Mouse (Mus musculus) intestine, embryonic 16.5 days (tissue): ENCODE data around the gene Coa4. TPM values are rescaled to one million over a fixed set of nuclear protein-coding genes. Genes with fewer than 3 reads are reported as not detected.

Source experiments
- ATAC-seq: fragments of 200-750 bp; cut with Nextera tagmentation; 2 replicates; pipeline ENCODE4 v1.8.0; 2017; ENCODE audit warnings: moderate TSS enrichment, moderate library complexity
- H3K27ac ChIP-seq: fragments of 300-500 bp; sonication (generic); 2 replicates; pipeline ENCODE4 v1.5.1; 2014; ENCODE audit warnings: mild to moderate bottlenecking, low read length
- H3K27me3 ChIP-seq: fragments of 300-500 bp; sonication (generic); replicated peaks from 2 replicates; pipeline ENCODE4 v1.6.1; 2014; ENCODE audit warnings: low read length, control low read depth, mixed read lengths; ENCODE audit not compliant: control insufficient read depth, insufficient read depth
- H3K36me3 ChIP-seq: fragments of 300-500 bp; sonication (generic); 2 replicates; pipeline ENCODE4 v1.6.1; 2014; ENCODE audit warnings: low read length, control low read depth; ENCODE audit not compliant: control insufficient read depth, insufficient read depth
- H3K4me1 ChIP-seq: fragments of 300-500 bp; sonication (generic); 2 replicates; pipeline ENCODE4 v1.6.1; 2014; ENCODE audit warnings: low read length, control low read depth, mixed read lengths; ENCODE audit not compliant: control insufficient read depth, insufficient read depth
- H3K4me2 ChIP-seq: fragments of 300-500 bp; sonication (generic); 2 replicates; pipeline ENCODE4 v1.6.1; 2014; ENCODE audit warnings: low read depth, low read length, control low read depth
- H3K4me3 ChIP-seq: fragments of 300-500 bp; sonication (generic); 2 replicates; pipeline ENCODE4 v1.5.1; 2014; ENCODE audit warnings: mild to moderate bottlenecking, low read length
- H3K9ac ChIP-seq: fragments of 300-500 bp; sonication (generic); 2 replicates; pipeline ENCODE4 v1.6.1; 2014; ENCODE audit warnings: low read depth, low read length
- H3K9me3 ChIP-seq: fragments of 300-500 bp; sonication (generic); 2 replicates; pipeline ENCODE4 v1.6.1; 2016; ENCODE audit warnings: low read length, control low read depth; ENCODE audit not compliant: control insufficient read depth
- WGBS: fragments of 180-500 bp; shearing (Covaris S2); extraction: QIAGEN DNeasy Blood & Tissue Kit; methylation state at CpG from one replicate; pipeline ENCODE4 v1.1.7; 2014; 5-methylcytosine and 5-hydroxymethylcytosine counted together
- polyA plus RNA-seq: library from polyadenylated mRNA; unstranded; fragments of >200 nt; fragmentation: Nextera tagmentation; extraction: Ambion mirVana; gene quantifications from 2 replicates; pipeline ENCODE4 v1.2.1, GENCODE M21; 2015

The Coa4 gene
- 59.2 and 59.3 TPM in 2 replicates for polyA plus RNA-seq

GRCm38 (mm10) chr7:100536804-100537518, at the start of gene Coa4:
Coa4 (plus strand) TSS chr7:100537071.
- Histone ChIP-seq H3K27me3 (no peaks in the 10 kb centered on the region), H3K27ac (peak within 1 kb of the TSS; percentile 98), H3K4me3 (peak within 1 kb of the TSS; percentile 80), H3K9ac (peak within 1 kb of the TSS; percentile 85), H3K9me3 (no peaks in the 10 kb centered on the region), H3K4me2 (peak within 1 kb of the TSS; percentile 57), H3K36me3 (peaks cover 12% of the 10 kb centered on the region), H3K4me1 (peaks cover 4% of the 10 kb centered on the region; the same call in 1 of the 2 replicates)
- peak; percentile 99 for ATAC-seq
- WGBS = under 1% methylated on average over 33 of the region's 33 CpGs

GRCm38 (mm10) chr7:100487301-100487700, 49.6 kb upstream of the Coa4 start:
- Histone ChIP-seq H3K4me2 (no peak overlapping the region), H3K9ac (no peak overlapping the region), H3K36me3 (no peaks in the 10 kb centered on the region), H3K4me1 (no peaks in the 10 kb centered on the region), H3K4me3 (no peak overlapping the region), H3K27me3 (no peaks in the 10 kb centered on the region), H3K9me3 (no peaks in the 10 kb centered on the region), H3K27ac (no peak overlapping the region)
- ATAC-seq = no peak
- WGBS = 68% methylated on average over 2 of the region's 2 CpGs

GRCm38 (mm10) chr7:100488474-100489048, 48.3 kb upstream of the Coa4 start:
- no peak overlapping the region for H3K4me2 ChIP-seq
- peak overlapping the region; percentile 11; the same call in 1 of the 2 replicates for H3K9ac ChIP-seq
- no peak for ATAC-seq

GRCm38 (mm10) chr7:100492391-100493116, 44.3 kb upstream of the Coa4 start:
- no peaks in the 10 kb centered on the region for H3K27me3 ChIP-seq
- H3K9me3 ChIP-seq = no peaks in the 10 kb centered on the region
- 4% methylated on average over 33 of the region's 36 CpGs for WGBS
- peak overlapping the region; percentile 89 for H3K4me2 ChIP-seq
- H3K27ac ChIP-seq = peak overlapping the region; percentile 89
- peak overlapping the region; percentile 52 for H3K4me3 ChIP-seq
- peaks cover 18% of the 10 kb centered on the region for H3K4me1 ChIP-seq
- 0 out of 2 replicates have a peak, but pooled peaks cover 2% of the 10 kb centered on the region for H3K36me3 ChIP-seq
- ATAC-seq = peak; percentile 75
- H3K9ac ChIP-seq = peak overlapping the region; percentile 78

More at GRCm38 (mm10) chr7:100488474-100489048, 48.3 kb upstream of the Coa4 start:
- H3K27me3 ChIP-seq = no peaks in the 10 kb centered on the region
- no peaks in the 10 kb centered on the region for H3K9me3 ChIP-seq
- H3K4me3 ChIP-seq = no peak overlapping the region
- H3K36me3 ChIP-seq = no peaks in the 10 kb centered on the region
- H3K27ac ChIP-seq = peak overlapping the region; percentile 31
- H3K4me1 ChIP-seq = no peaks in the 10 kb centered on the region; the same call in 1 of the 2 replicates
- WGBS = 32% methylated on average over 10 of the region's 10 CpGs

GRCm38 (mm10) chr7:100493117-100493483, 43.8 kb upstream of the Coa4 start, which contains the start of gene Ucp2:
Ucp2 (plus strand) TSS chr7:100493337.
- 2% methylated on average over 26 of the region's 27 CpGs for WGBS
- peak within 1 kb of the TSS; percentile 52 for H3K4me3 ChIP-seq
- H3K4me2 ChIP-seq = peak within 1 kb of the TSS; percentile 89
- peak within 1 kb of the TSS; percentile 89 for H3K27ac ChIP-seq
- H3K4me1 ChIP-seq = peaks cover 18% of the 10 kb centered on the region
- peak within 1 kb of the TSS; percentile 78 for H3K9ac ChIP-seq
- 0 out of 2 replicates have a peak, but pooled peaks cover 5% of the 10 kb centered on the region for H3K36me3 ChIP-seq
- no peaks in the 10 kb centered on the region for H3K27me3 ChIP-seq
- H3K9me3 ChIP-seq = no peaks in the 10 kb centered on the region
- peak; percentile 82 for ATAC-seq

GRCm38 (mm10) chr7:100493484-100494414, 43.1 kb upstream of the Coa4 start:
- peaks cover 18% of the 10 kb centered on the region for H3K4me1 ChIP-seq
- peak overlapping the region; percentile 89 for H3K4me2 ChIP-seq
- no peaks in the 10 kb centered on the region for H3K27me3 ChIP-seq
- H3K9ac ChIP-seq = peak overlapping the region; percentile 78
- H3K27ac ChIP-seq = peak overlapping the region; percentile 89
- no peaks in the 10 kb centered on the region for H3K9me3 ChIP-seq
- 0 out of 2 replicates have a peak, but pooled peaks have one; percentile 5 for ATAC-seq
- H3K36me3 ChIP-seq = peaks cover 10% of the 10 kb centered on the region; the same call in 1 of the 2 replicates
- H3K4me3 ChIP-seq = peak overlapping the region; percentile 52
- 27% methylated on average over 19 of the region's 19 CpGs for WGBS

GRCm38 (mm10) chr7:100494415-100494831, 42.4 kb upstream of the Coa4 start:
- Histone ChIP-seq H3K4me3 (peak overlapping the region; percentile 52), H3K4me2 (peak overlapping the region; percentile 89), H3K36me3 (peaks cover 14% of the 10 kb centered on the region; the same call in 1 of the 2 replicates), H3K9me3 (no peaks in the 10 kb centered on the region), H3K27ac (peak overlapping the region; percentile 89), H3K4me1 (peaks cover 18% of the 10 kb centered on the region), H3K27me3 (no peaks in the 10 kb centered on the region), H3K9ac (peak overlapping the region; percentile 78)
- no peak for ATAC-seq
- WGBS = 66% methylated on average over 7 of the region's 7 CpGs

GRCm38 (mm10) chr7:100495042-100495441, 41.8 kb upstream of the Coa4 start:
- H3K9me3 ChIP-seq = no peaks in the 10 kb centered on the region
- peak overlapping the region; percentile 89 for H3K27ac ChIP-seq
- 38% methylated on average over 8 of the region's 8 CpGs for WGBS
- peak overlapping the region; percentile 89 for H3K4me2 ChIP-seq
- H3K27me3 ChIP-seq = no peaks in the 10 kb centered on the region
- peaks cover 18% of the 10 kb centered on the region for H3K4me1 ChIP-seq
- H3K36me3 ChIP-seq = peaks cover 18% of the 10 kb centered on the region; the same call in 1 of the 2 replicates
- H3K4me3 ChIP-seq = peak overlapping the region; percentile 52
- ATAC-seq = no peak
- H3K9ac ChIP-seq = peak overlapping the region; percentile 78
